Mouse (Mus musculus) thymus, adult 2 months (tissue): ENCODE data around the gene Stx8. TPM values are rescaled to one million over a fixed set of nuclear protein-coding genes. Genes with fewer than 3 reads are reported as not detected.

Experiments used
- DNase-seq: peaks from one replicate; pipeline ENCODE4 v3.0.0; 2021
- H3K27ac ChIP-seq: fragments of 200-500 bp; 2 replicates; pipeline ENCODE4 v1.5.1; 2012; ENCODE audit warnings: low read length, control low read depth; ENCODE audit not compliant: control insufficient read depth, insufficient read depth
- H3K27me3 ChIP-seq: fragments of 200-500 bp; 2 replicates; pipeline ENCODE4 v1.6.1; 2012; ENCODE audit warnings: mild to moderate bottlenecking, low read length, moderate library complexity, mixed read lengths; ENCODE audit not compliant: control insufficient read depth, insufficient read depth
- H3K36me3 ChIP-seq: fragments of 200-500 bp; 2 replicates; pipeline ENCODE4 v1.6.1; 2012; ENCODE audit warnings: mild to moderate bottlenecking, low read length, moderate library complexity; ENCODE audit not compliant: control insufficient read depth, insufficient read depth
- H3K4me1 ChIP-seq: fragments of 200-500 bp; replicated peaks from 2 replicates; pipeline ENCODE4 v1.6.1; 2012; ENCODE audit warnings: low read length; ENCODE audit not compliant: control insufficient read depth, insufficient read depth
- H3K4me3 ChIP-seq: fragments of 200-500 bp; 2 replicates; pipeline ENCODE4 v1.5.1; 2012; ENCODE audit warnings: mild to moderate bottlenecking, low read length, control low read depth, moderate library complexity; ENCODE audit not compliant: control insufficient read depth, insufficient read depth
- CTCF ChIP-seq: fragments of 200-500 bp; IDR thresholded peaks from 2 replicates; pipeline ENCODE4 v1.5.1; 2012; ENCODE audit warnings: mild to moderate bottlenecking, control low read depth, low read length, moderate library complexity, borderline replicate concordance; ENCODE audit not compliant: control insufficient read depth, poor library complexity, insufficient read depth; ENCODE audit errors: extremely low read depth
- POLR2A ChIP-seq: fragments of 200-500 bp; IDR thresholded peaks from 2 replicates; pipeline ENCODE4 v1.6.1; 2012; ENCODE audit warnings: mild to moderate bottlenecking, low read length, control low read depth, moderate library complexity; ENCODE audit not compliant: control insufficient read depth, poor library complexity, insufficient read depth; ENCODE audit errors: extremely low read depth
- WGBS: fragments of 180-500 bp; shearing (Covaris S2); methylation state at CpG from one replicate; pipeline ENCODE4 v1.1.7; 2018; 5-methylcytosine and 5-hydroxymethylcytosine counted together
- polyA plus RNA-seq: library from polyadenylated mRNA; depleted of rRNA; stranded (reverse); fragments of >200 nt; gene quantifications from 2 replicates; pipeline ENCODE4 v1.2.3, GENCODE M21; 2012

The Stx8 gene
- polyA plus RNA-seq, 1 experiment = 8.2 TPM

- Histone ChIP-seq H3K27ac (no peak overlapping the region), H3K4me1 (peaks cover 88% of the 10 kb centered on the region), H3K27me3 (no peaks in the 10 kb centered on the region), H3K4me3 (no peak overlapping the region), H3K36me3 (no peaks in the 10 kb centered on the region)
- no peak for TF ChIP-seq CTCF
- TF ChIP-seq POLR2A = no peak
- WGBS = 95% methylated on average over 9 of the region's 9 CpGs
- no peak for DNase-seq
Observed at GRCm38 (mm10) chr11:68214496-68215205, 248.7 kb downstream of the Stx8 start.

GRCm38 (mm10) chr11:68215206-68215912 lies 249.4 kb downstream of the Stx8 start:
- Histone ChIP-seq H3K4me3 (no peak overlapping the region), H3K36me3 (no peaks in the 10 kb centered on the region), H3K27ac (no peak overlapping the region), H3K4me1 (peaks cover 86% of the 10 kb centered on the region), H3K27me3 (no peaks in the 10 kb centered on the region)
- no peak for DNase-seq
- 86% methylated on average over 6 of the region's 6 CpGs for WGBS
- TF ChIP-seq POLR2A (no peak), CTCF (no peak)

GRCm38 (mm10) chr11:68216041-68216440 lies 250.0 kb downstream of the Stx8 start:
- Histone ChIP-seq H3K4me1 (peaks cover 79% of the 10 kb centered on the region), H3K4me3 (no peak overlapping the region), H3K36me3 (no peaks in the 10 kb centered on the region), H3K27me3 (no peaks in the 10 kb centered on the region), H3K27ac (no peak overlapping the region)
- WGBS = 96% methylated on average over 11 of the region's 11 CpGs
- no peak for DNase-seq
- TF ChIP-seq POLR2A (no peak), CTCF (no peak)

- Histone ChIP-seq H3K4me1 (peaks cover 39% of the 10 kb centered on the region), H3K4me3 (no peak overlapping the region), H3K27ac (no peak overlapping the region), H3K27me3 (no peaks in the 10 kb centered on the region), H3K36me3 (no peaks in the 10 kb centered on the region)
- WGBS = 96% methylated on average over 4 of the region's 4 CpGs
- DNase-seq = no peak
- TF ChIP-seq CTCF = no peak
- TF ChIP-seq POLR2A = no peak
Observed at GRCm38 (mm10) chr11:68220733-68221132, 254.7 kb downstream of the Stx8 start.

- no peaks in the 10 kb centered on the region for H3K36me3 ChIP-seq
- peaks cover 29% of the 10 kb centered on the region for H3K4me1 ChIP-seq
- H3K4me3 ChIP-seq = no peak overlapping the region
- H3K27ac ChIP-seq = no peak overlapping the region
- no peak for TF ChIP-seq POLR2A
- TF ChIP-seq CTCF = no peak
- DNase-seq = no peak
- WGBS = 69% methylated on average over 7 of the region's 7 CpGs
- no peaks in the 10 kb centered on the region for H3K27me3 ChIP-seq
Observed at GRCm38 (mm10) chr11:68222209-68222608, 256.2 kb downstream of the Stx8 start.

- TF ChIP-seq CTCF = 0 out of 2 replicates have a peak, but pooled peaks have one; percentile 14
- TF ChIP-seq POLR2A = no peak
- no peaks in the 10 kb centered on the region for H3K27me3 ChIP-seq
- H3K4me3 ChIP-seq = no peak overlapping the region
- no peak overlapping the region for H3K27ac ChIP-seq
- no peaks in the 10 kb centered on the region for H3K36me3 ChIP-seq
- peaks cover 28% of the 10 kb centered on the region for H3K4me1 ChIP-seq
- DNase-seq = peak; percentile 43
- 85% methylated on average over 13 of the region's 13 CpGs for WGBS
Observed at GRCm38 (mm10) chr11:68223143-68223542, 257.1 kb downstream of the Stx8 start.

- 95% methylated on average over 5 of the region's 5 CpGs for WGBS
- TF ChIP-seq POLR2A (no peak), CTCF (no peak)
- Histone ChIP-seq H3K36me3 (no peaks in the 10 kb centered on the region), H3K27ac (no peak overlapping the region), H3K27me3 (no peaks in the 10 kb centered on the region), H3K4me3 (no peak overlapping the region), H3K4me1 (peaks cover 28% of the 10 kb centered on the region)
- no peak for DNase-seq
Observed at GRCm38 (mm10) chr11:68226654-68227057, 260.7 kb downstream of the Stx8 start.
